Mouse (Mus musculus) CH12F3 (cell line): ENCODE measurements around the gene Slamf6.

Experiments
- in situ Hi-C: fragments of 300-500 bp; cut with MboI; formaldehyde crosslinking; loops from 2 replicates; pipeline ENCODE4 v1.14.3; 2020; ENCODE audit warnings: low sequenced_read_pairs

Gene Slamf6

GRCm38 (mm10) chr1:171994501-171994900 is 77.2 kb downstream of the Slamf6 start:
- in situ Hi-C loops: no loop called here

- in situ Hi-C loops: loop anchor here (5.0 kb wide), 1 partner anchor 178 kb away; no protein-coding TSS in a partner anchor
Observed at GRCm38 (mm10) chr1:171994918-171995715, 77.8 kb downstream of the Slamf6 start.

DNA sequence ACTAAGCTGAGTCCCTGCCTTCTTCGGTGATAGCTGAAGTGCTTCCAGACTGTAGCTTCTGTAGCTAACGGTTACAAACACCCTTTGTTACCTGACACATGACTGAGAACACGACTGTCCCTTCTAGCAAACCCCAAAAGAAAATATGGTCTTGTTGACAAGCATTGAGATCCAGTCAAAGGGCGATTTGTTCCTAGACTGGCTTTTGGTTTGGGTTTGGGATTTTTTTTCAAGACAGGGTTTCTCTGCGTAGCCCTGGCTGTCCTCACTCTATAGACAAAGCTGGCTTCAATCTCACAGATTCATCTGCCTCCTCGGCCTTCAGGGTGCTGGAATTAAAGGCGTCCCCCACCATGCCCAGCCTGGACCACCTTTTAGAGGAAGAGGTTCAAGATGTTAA is 79.4 kb downstream of the Slamf6 start:
- in situ Hi-C loops: loop anchor here (5.0 kb wide), 1 partner anchor 179 kb away; no protein-coding TSS in a partner anchor

DNA sequence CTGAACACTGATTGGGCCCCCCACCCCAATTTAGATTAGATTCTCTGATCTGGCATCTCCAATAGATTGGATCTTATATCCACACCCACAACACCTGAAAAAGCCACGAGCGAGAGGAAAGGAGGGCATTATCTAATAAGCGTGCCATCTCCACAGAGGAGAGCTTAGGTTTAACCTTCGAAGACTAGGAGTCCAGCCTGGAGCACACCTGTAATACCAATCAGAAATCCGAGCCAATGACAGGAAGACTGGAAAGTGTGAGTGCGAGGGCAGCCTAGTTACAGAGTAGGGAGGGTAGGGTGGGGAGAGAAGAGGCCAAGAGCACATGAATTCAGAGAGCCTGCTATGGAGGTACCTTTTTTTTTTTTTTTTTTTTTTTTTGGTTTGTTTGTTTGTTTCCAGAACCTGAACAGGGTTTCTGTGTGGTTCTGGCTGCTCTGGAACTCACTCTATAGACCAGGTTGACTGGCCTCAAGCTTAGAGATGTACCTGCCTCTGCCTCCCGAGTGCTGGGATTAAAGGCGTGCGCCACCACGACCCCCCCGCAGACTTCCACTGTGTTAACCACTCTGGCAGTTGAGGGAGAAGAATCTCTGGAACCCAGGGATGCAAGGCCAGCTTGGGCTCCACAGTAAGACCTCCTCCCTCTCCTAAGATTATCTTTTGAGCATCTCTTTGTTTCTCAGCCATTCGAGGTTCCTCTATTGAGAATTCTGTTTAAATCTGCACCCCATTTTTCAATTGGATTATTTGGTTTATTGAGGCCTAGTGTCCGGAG is 81.7 kb downstream of the Slamf6 start:
- in situ Hi-C loops: loop anchor here (5.0 kb wide), 1 partner anchor 182 kb away; no protein-coding TSS in a partner anchor

DNA sequence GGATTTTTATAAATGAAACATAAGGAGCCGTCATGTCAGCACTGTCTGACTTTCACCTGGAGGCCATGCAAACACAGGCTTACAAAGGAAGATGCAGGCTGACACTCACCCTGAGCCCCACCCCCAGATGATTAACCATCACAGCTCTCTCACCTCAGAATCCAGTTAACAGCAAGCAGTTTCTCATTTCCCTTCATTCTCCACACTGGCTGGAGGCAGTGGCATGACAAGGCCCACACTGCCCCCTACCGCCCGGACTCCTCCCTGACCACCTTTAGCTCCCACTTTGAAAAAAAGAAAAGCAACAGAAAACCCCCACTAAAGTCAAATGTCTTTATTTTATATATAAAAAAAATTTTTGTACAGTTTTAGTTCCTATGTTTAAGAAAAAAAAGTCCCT is 83.3 kb downstream of the Slamf6 start:
- in situ Hi-C loops: no loop called here

- in situ Hi-C loops: no loop called here
Observed at GRCm38 (mm10) chr1:172001665-172002064, 84.3 kb downstream of the Slamf6 start.
